Mouse (Mus musculus) lung, postnatal 0 days (tissue): ENCODE results near the gene Sucnr1.

Experiments
- CTCF ChIP-seq: IDR thresholded peaks from 2 replicates; pipeline ENCODE4 v1.5.1; 2016; ENCODE audit warnings: antibody characterized with exemption, mild to moderate bottlenecking
- EP300 ChIP-seq: IDR thresholded peaks from 2 replicates; pipeline ENCODE4 v1.6.1; 2016; ENCODE audit warnings: antibody characterized with exemption, mild to moderate bottlenecking, control low read depth

- TF ChIP-seq CTCF: no peak
- no peak for TF ChIP-seq EP300
Measured at GRCm38 (mm10) chr3:60121449-60121848, 39.8 kb downstream of the Sucnr1 start.
